Mouse (Mus musculus): ENCODE measurements around the gene Pou6f2. TPM values are rescaled to one million over a fixed set of nuclear protein-coding genes. Genes with fewer than 3 reads are reported as not detected.

Gene Pou6f2
- polyA plus RNA-seq, 1 experiment from 2014 or later = not detected

GRCm38 (mm10) chr13:18126111-18126510 is 271.4 kb downstream of the Pou6f2 start:
- Histone ChIP-seq H3K9ac (no peak overlapping the region), H3K9me3 (replicated peaks) (no peaks in the 10 kb centered on the region), H3K27ac (no peak overlapping the region), H3K4me2 (no peak overlapping the region), H3K4me1 (no peaks in the 10 kb centered on the region), H3K27me3 (replicated peaks) (peaks cover 16% of the 10 kb centered on the region; the same call in 1 of the 2 replicates), H3K4me3 (no peak overlapping the region), H3K36me3 (no peaks in the 10 kb centered on the region)
- 58% methylated on average over 2 of the region's 2 CpGs for WGBS (ENCODE audit: insufficient replicate concordance)
- ATAC-seq = no peak

GRCm38 (mm10) chr13:18125226-18126000 is 272.1 kb downstream of the Pou6f2 start:
- no peak for ATAC-seq
- WGBS (ENCODE audit: insufficient replicate concordance) = 51% methylated on average over 15 of the region's 15 CpGs
- no peaks in the 10 kb centered on the region for H3K36me3 ChIP-seq
- H3K27me3 ChIP-seq (replicated peaks) = peaks cover 16% of the 10 kb centered on the region; the same call in 1 of the 2 replicates
- no peaks in the 10 kb centered on the region for H3K9me3 ChIP-seq (replicated peaks)
- no peak overlapping the region for H3K9ac ChIP-seq
- H3K4me3 ChIP-seq = no peak overlapping the region
- H3K27ac ChIP-seq = no peak overlapping the region
- H3K4me2 ChIP-seq = no peak overlapping the region
- no peaks in the 10 kb centered on the region for H3K4me1 ChIP-seq

- H3K9ac ChIP-seq = no peak overlapping the region
- no peak overlapping the region for H3K27ac ChIP-seq
- no peaks in the 10 kb centered on the region for H3K36me3 ChIP-seq
- no peak overlapping the region for H3K4me3 ChIP-seq
- H3K27me3 ChIP-seq (replicated peaks) = peaks cover 16% of the 10 kb centered on the region; the same call in 1 of the 2 replicates
- peak overlapping the region; percentile 27; the same call in 1 of the 2 replicates for H3K4me2 ChIP-seq
- WGBS (ENCODE audit: insufficient replicate concordance) = 14% methylated on average over 13 of the region's 13 CpGs
- ATAC-seq = no peak
- H3K4me1 ChIP-seq = no peaks in the 10 kb centered on the region
- H3K9me3 ChIP-seq (replicated peaks) = no peaks in the 10 kb centered on the region
Measured at GRCm38 (mm10) chr13:18124368-18124767, 273.1 kb downstream of the Pou6f2 start.

- no peak overlapping the region for H3K9ac ChIP-seq
- H3K27me3 ChIP-seq (replicated peaks) = peaks cover 15% of the 10 kb centered on the region; the same call in 1 of the 2 replicates
- H3K4me3 ChIP-seq = no peak overlapping the region
- no peaks in the 10 kb centered on the region for H3K9me3 ChIP-seq (replicated peaks)
- no peak for ATAC-seq
- H3K4me2 ChIP-seq = no peak overlapping the region
- WGBS (ENCODE audit: insufficient replicate concordance) = 72% methylated on average over 2 of the region's 2 CpGs
- H3K4me1 ChIP-seq = no peaks in the 10 kb centered on the region
- no peak overlapping the region for H3K27ac ChIP-seq
- H3K36me3 ChIP-seq = no peaks in the 10 kb centered on the region
Measured at GRCm38 (mm10) chr13:18120406-18120805, 277.1 kb downstream of the Pou6f2 start.

- Histone ChIP-seq H3K9ac (no peak overlapping the region), H3K4me1 (no peaks in the 10 kb centered on the region), H3K27ac (no peak overlapping the region), H3K4me3 (no peak overlapping the region), H3K4me2 (no peak overlapping the region), H3K9me3 (replicated peaks) (no peaks in the 10 kb centered on the region), H3K36me3 (no peaks in the 10 kb centered on the region), H3K27me3 (replicated peaks) (no peaks in the 10 kb centered on the region)
- WGBS (ENCODE audit: insufficient replicate concordance) = 53% methylated on average over 10 of the region's 10 CpGs
- ATAC-seq = no peak
Measured at GRCm38 (mm10) chr13:18081443-18082119, 315.9 kb downstream of the Pou6f2 start.

All from liver, embryonic 12.5 days (tissue).